Mouse (Mus musculus) embryo, embryonic 11 days (tissue): Measurements from ENCODE around the gene Josd2.
A peak's percentile ranks its signal among the peaks of the same experiment; 100 is the strongest.

Experiments
- DNase-seq: peaks from one replicate; pipeline ENCODE4 v3.0.0-alpha.2; 2015

The Josd2 gene

GRCm38 (mm10) chr7:44467811-44468411 lies at the start of gene Josd2:
TSS of gene Josd2 (plus strand) at chr7:44467980.
- DNase-seq, result peak; percentile 98

- no peak for DNase-seq
Observed at GRCm38 (mm10) chr7:44427666-44428065, 40.1 kb upstream of the Josd2 start.

GRCm38 (mm10) chr7:44428171-44428950 lies 39.4 kb upstream of the Josd2 start:
- peak; percentile 80 for DNase-seq

- DNase-seq, result peak; percentile 90
Observed at GRCm38 (mm10) chr7:44428968-44429521, 38.7 kb upstream of the Josd2 start, which contains the start of gene Lrrc4b. TSS of gene Lrrc4b (plus strand) at chr7:44429018.

GRCm38 (mm10) chr7:44429534-44430488 lies 38.0 kb upstream of the Josd2 start:
- peak; percentile 45 for DNase-seq

- no peak for DNase-seq
Observed at GRCm38 (mm10) chr7:44432550-44432949, 35.2 kb upstream of the Josd2 start.

- peak; percentile 85 for DNase-seq
Observed at GRCm38 (mm10) chr7:44433371-44433770, 34.4 kb upstream of the Josd2 start.

- DNase-seq, result no peak
Observed at GRCm38 (mm10) chr7:44434089-44434488, 33.7 kb upstream of the Josd2 start.

- no peak for DNase-seq
Observed at GRCm38 (mm10) chr7:44435796-44436195, 32.0 kb upstream of the Josd2 start.

GRCm38 (mm10) chr7:44436267-44436666 lies 31.5 kb upstream of the Josd2 start:
- no peak for DNase-seq

GRCm38 (mm10) chr7:44437188-44437587 lies 30.6 kb upstream of the Josd2 start:
- no peak for DNase-seq

GRCm38 (mm10) chr7:44437933-44438332 lies 29.8 kb upstream of the Josd2 start:
- no peak for DNase-seq

- no peak for DNase-seq
Observed at GRCm38 (mm10) chr7:44439696-44440095, 28.1 kb upstream of the Josd2 start.

- DNase-seq, result no peak
Observed at GRCm38 (mm10) chr7:44440479-44440878, 27.3 kb upstream of the Josd2 start.

- no peak for DNase-seq
Observed at GRCm38 (mm10) chr7:44441180-44441579, 26.6 kb upstream of the Josd2 start.

GRCm38 (mm10) chr7:44441648-44442109 lies 26.1 kb upstream of the Josd2 start:
- DNase-seq, result peak; percentile 57

- peak; percentile 58 for DNase-seq
Observed at GRCm38 (mm10) chr7:44442407-44442821, 25.4 kb upstream of the Josd2 start.

- DNase-seq, result peak; percentile 67
Observed at GRCm38 (mm10) chr7:44443268-44444173, 24.3 kb upstream of the Josd2 start.

- DNase-seq, result no peak
Observed at GRCm38 (mm10) chr7:44444886-44445527, 22.8 kb upstream of the Josd2 start.

- DNase-seq, result no peak
Observed at GRCm38 (mm10) chr7:44445528-44445923, 22.3 kb upstream of the Josd2 start.
